Mouse (Mus musculus): ENCODE measurements at regions not wholly inside any gene's neighbourhood (a gene's known extent, or its start where the extent isn't known, plus 50 kb on each side); places are given as distances from the start of the nearest gene placed in this dataset.
"Not testable (repeated sequence)": the region's sequence is repeated elsewhere in the genome, so short reads cannot be mapped to it uniquely, and the experiment has no call there.

- Histone ChIP-seq H3K9me3 (ENCODE audit: control insufficient read depth, low read length) (no peaks in the 10 kb centered on the region), H3K27me3 (ENCODE audit: control insufficient read depth, insufficient read depth, low read length) (no peaks in the 10 kb centered on the region), H3K4me1 (ENCODE audit: control insufficient read depth, insufficient read depth, low read length) (peaks cover 14% of the 10 kb centered on the region; the same call in 1 of the 2 replicates), H3K27ac (ENCODE audit: low read depth, low read length) (no peak overlapping the region; the same call in 1 of the 2 replicates), H3K4me2 (no peak overlapping the region), H3K36me3 (ENCODE audit: control insufficient read depth, insufficient read depth, low read length) (no peaks in the 10 kb centered on the region), H3K9ac (ENCODE audit: low read length) (no peak overlapping the region), H3K4me3 (ENCODE audit: low read depth, low read length) (no peak overlapping the region)
- WGBS = 54% methylated on average over 7 of the region's 7 CpGs
- DNase-seq (ENCODE audit: low spot score, missing footprints) (peak; percentile 89), ATAC-seq (ENCODE audit: low FRiP score) (peak; percentile 71)
Observed at GRCm38 (mm10) chr3:57950431-57951331, 102.8 kb upstream of the Pfn2 start.

- H3K4me2 ChIP-seq = no peak overlapping the region
- H3K4me1 ChIP-seq (ENCODE audit: control insufficient read depth, insufficient read depth, low read length) = peaks cover 14% of the 10 kb centered on the region; the same call in 1 of the 2 replicates
- no peak overlapping the region for H3K4me3 ChIP-seq (ENCODE audit: low read depth, low read length)
- no peak overlapping the region for H3K9ac ChIP-seq (ENCODE audit: low read length)
- no peaks in the 10 kb centered on the region for H3K27me3 ChIP-seq (ENCODE audit: control insufficient read depth, insufficient read depth, low read length)
- H3K36me3 ChIP-seq (ENCODE audit: control insufficient read depth, insufficient read depth, low read length) = no peaks in the 10 kb centered on the region
- DNase-seq (ENCODE audit: low spot score, missing footprints) (peak; percentile 87), ATAC-seq (ENCODE audit: low FRiP score) (peak; percentile 72)
- no peaks in the 10 kb centered on the region for H3K9me3 ChIP-seq (ENCODE audit: control insufficient read depth, low read length)
- H3K27ac ChIP-seq (ENCODE audit: low read depth, low read length) = no peak overlapping the region
- whole genome bisulfite sequencing = 11% methylated on average over 5 of the region's 5 CpGs
Observed at GRCm38 (mm10) chr3:57951438-57951837, 103.6 kb upstream of the Pfn2 start.

- WGBS = 77% methylated on average over 4 of the region's 4 CpGs
- H3K27ac ChIP-seq (ENCODE audit: low read depth, low read length) = no peak overlapping the region
- ATAC-seq (ENCODE audit: low FRiP score) = no peak
Observed at GRCm38 (mm10) chr3:57957352-57957751, 109.5 kb upstream of the Pfn2 start.

DNA sequence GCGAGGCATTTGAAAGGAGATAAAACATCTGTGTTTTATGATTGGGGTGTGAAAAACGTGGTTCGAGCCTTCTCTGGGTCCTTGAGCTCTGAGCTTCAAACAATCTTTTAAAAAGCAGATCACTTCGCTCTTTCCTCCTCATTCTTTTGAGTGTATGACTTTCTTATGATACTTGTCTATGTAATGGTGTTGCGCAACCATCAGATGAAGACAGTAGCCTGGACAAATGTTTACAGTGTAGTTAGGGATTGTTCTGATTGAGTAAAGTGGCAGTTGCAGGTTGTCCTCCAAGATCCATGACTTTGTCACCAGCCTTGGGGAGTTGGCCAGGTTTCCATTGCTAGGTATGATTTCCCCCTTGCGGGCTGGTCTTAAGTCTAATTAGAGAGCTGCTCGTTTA lies 116.1 kb upstream of the Pfn2 start:
- H3K36me3 ChIP-seq (ENCODE audit: control insufficient read depth, insufficient read depth, low read length) = no peaks in the 10 kb centered on the region
- ATAC-seq (ENCODE audit: low FRiP score) = no peak
- H3K9me3 ChIP-seq (ENCODE audit: control insufficient read depth, low read length) = no peaks in the 10 kb centered on the region
- DNase-seq (ENCODE audit: low spot score, missing footprints) = no peak
- H3K4me2 ChIP-seq = no peak overlapping the region
- WGBS = 89% methylated on average over 7 of the region's 7 CpGs
- H3K27me3 ChIP-seq (ENCODE audit: control insufficient read depth, insufficient read depth, low read length) = no peaks in the 10 kb centered on the region
- no peak overlapping the region for H3K4me3 ChIP-seq (ENCODE audit: low read depth, low read length)
- no peak overlapping the region for H3K9ac ChIP-seq (ENCODE audit: low read length)
- no peak overlapping the region for H3K27ac ChIP-seq (ENCODE audit: low read depth, low read length)
- H3K4me1 ChIP-seq (ENCODE audit: control insufficient read depth, insufficient read depth, low read length) = no peaks in the 10 kb centered on the region

More at GRCm38 (mm10) chr3:57957352-57957751, 109.5 kb upstream of the Pfn2 start:
- no peak overlapping the region for H3K9ac ChIP-seq (ENCODE audit: low read length)
- no peaks in the 10 kb centered on the region for H3K36me3 ChIP-seq (ENCODE audit: control insufficient read depth, insufficient read depth, low read length)
- no peaks in the 10 kb centered on the region for H3K4me1 ChIP-seq (ENCODE audit: control insufficient read depth, insufficient read depth, low read length)
- H3K9me3 ChIP-seq (ENCODE audit: control insufficient read depth, low read length) = no peaks in the 10 kb centered on the region
- DNase-seq (ENCODE audit: low spot score, missing footprints) = peak; percentile 61
- H3K4me2 ChIP-seq = no peak overlapping the region
- H3K27me3 ChIP-seq (ENCODE audit: control insufficient read depth, insufficient read depth, low read length) = no peaks in the 10 kb centered on the region
- H3K4me3 ChIP-seq (ENCODE audit: low read depth, low read length) = no peak overlapping the region

GRCm38 (mm10) chr3:57970614-57971013 lies 122.7 kb upstream of the Pfn2 start:
- not testable (repeated sequence) for H3K4me1 ChIP-seq (ENCODE audit: control insufficient read depth, insufficient read depth, low read length); H3K27ac ChIP-seq (ENCODE audit: low read depth, low read length); H3K4me2 ChIP-seq; H3K36me3 ChIP-seq (ENCODE audit: control insufficient read depth, insufficient read depth, low read length); H3K27me3 ChIP-seq (ENCODE audit: control insufficient read depth, insufficient read depth, low read length); ATAC-seq (ENCODE audit: low FRiP score); H3K9ac ChIP-seq (ENCODE audit: low read length); H3K4me3 ChIP-seq (ENCODE audit: low read depth, low read length); H3K9me3 ChIP-seq (ENCODE audit: control insufficient read depth, low read length)
- DNase-seq (ENCODE audit: low spot score, missing footprints) = peak; percentile 28
- 93% methylated on average over 2 of the region's 2 CpGs for WGBS

GRCm38 (mm10) chr3:57972469-57973245 lies 124.8 kb upstream of the Pfn2 start:
- H3K9me3 ChIP-seq (ENCODE audit: control insufficient read depth, low read length) = no peaks in the 10 kb centered on the region
- no peak overlapping the region for H3K9ac ChIP-seq (ENCODE audit: low read length)
- H3K27ac ChIP-seq (ENCODE audit: low read depth, low read length) = no peak overlapping the region
- ATAC-seq (ENCODE audit: low FRiP score) = 0 out of 2 replicates have a peak, but pooled peaks have one; percentile 35
- H3K4me3 ChIP-seq (ENCODE audit: low read depth, low read length) = no peak overlapping the region
- H3K36me3 ChIP-seq (ENCODE audit: control insufficient read depth, insufficient read depth, low read length) = no peaks in the 10 kb centered on the region
- no peak overlapping the region for H3K4me2 ChIP-seq
- DNase-seq (ENCODE audit: low spot score, missing footprints) = peak; percentile 28
- H3K4me1 ChIP-seq (ENCODE audit: control insufficient read depth, insufficient read depth, low read length) = peaks cover 3% of the 10 kb centered on the region; the same call in 1 of the 2 replicates
- WGBS = 45% methylated on average over 6 of the region's 6 CpGs
- H3K27me3 ChIP-seq (ENCODE audit: control insufficient read depth, insufficient read depth, low read length) = no peaks in the 10 kb centered on the region

- ATAC-seq (ENCODE audit: low FRiP score) = no peak
- Histone ChIP-seq H3K36me3 (ENCODE audit: control insufficient read depth, insufficient read depth, low read length) (no peaks in the 10 kb centered on the region), H3K4me1 (ENCODE audit: control insufficient read depth, insufficient read depth, low read length) (peaks cover 3% of the 10 kb centered on the region; the same call in 1 of the 2 replicates), H3K27me3 (ENCODE audit: control insufficient read depth, insufficient read depth, low read length) (no peaks in the 10 kb centered on the region), H3K4me2 (no peak overlapping the region), H3K9ac (ENCODE audit: low read length) (no peak overlapping the region), H3K9me3 (ENCODE audit: control insufficient read depth, low read length) (no peaks in the 10 kb centered on the region), H3K4me3 (ENCODE audit: low read depth, low read length) (no peak overlapping the region), H3K27ac (ENCODE audit: low read depth, low read length) (no peak overlapping the region)
- WGBS = 86% methylated on average over 3 of the region's 3 CpGs
- peak; percentile 53 for DNase-seq (ENCODE audit: low spot score, missing footprints)
Observed at GRCm38 (mm10) chr3:57973546-57973945, 125.7 kb upstream of the Pfn2 start.

DNA sequence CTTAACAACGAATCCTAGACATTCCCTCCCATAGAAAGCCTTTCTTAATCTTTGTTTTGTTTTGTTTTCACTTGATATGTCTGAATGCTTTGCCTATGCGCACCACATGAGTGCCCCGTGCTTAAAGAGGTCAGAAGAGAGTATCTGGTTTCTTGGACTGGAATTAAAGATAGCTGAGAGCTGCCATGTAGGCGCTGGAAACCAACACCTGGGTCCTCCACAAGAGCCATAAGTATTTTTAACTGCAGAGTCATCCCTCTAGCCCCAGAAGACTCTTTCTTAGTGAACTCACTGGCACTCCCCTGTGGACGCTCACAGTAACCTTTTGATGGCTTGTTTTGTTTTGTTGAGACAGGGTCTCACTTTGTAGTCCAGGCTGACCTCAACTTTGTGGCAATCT lies 127.5 kb upstream of the Pfn2 start:
- no peak overlapping the region for H3K27ac ChIP-seq (ENCODE audit: low read depth, low read length)
- H3K4me1 ChIP-seq (ENCODE audit: control insufficient read depth, insufficient read depth, low read length) = peaks cover 3% of the 10 kb centered on the region; the same call in 1 of the 2 replicates
- 61% methylated on average over 5 of the region's 5 CpGs for WGBS
- ATAC-seq (ENCODE audit: low FRiP score) = no peak
- H3K27me3 ChIP-seq (ENCODE audit: control insufficient read depth, insufficient read depth, low read length) = no peaks in the 10 kb centered on the region
- H3K9me3 ChIP-seq (ENCODE audit: control insufficient read depth, low read length) = no peaks in the 10 kb centered on the region
- no peak overlapping the region for H3K4me3 ChIP-seq (ENCODE audit: low read depth, low read length)
- no peaks in the 10 kb centered on the region for H3K36me3 ChIP-seq (ENCODE audit: control insufficient read depth, insufficient read depth, low read length)
- no peak overlapping the region for H3K4me2 ChIP-seq
- H3K9ac ChIP-seq (ENCODE audit: low read length) = no peak overlapping the region
- DNase-seq (ENCODE audit: low spot score, missing footprints) = peak; percentile 69
